Mouse (Mus musculus) limb, embryonic 11.5 days (tissue): ENCODE results near the gene Rbp7. TPM values are rescaled to one million over a fixed set of nuclear protein-coding genes. Genes with fewer than 3 reads are reported as not detected.

Experiments used
- ATAC-seq: fragments of 200-750 bp; cut with Nextera tagmentation; 2 replicates; pipeline ENCODE4 v1.8.0; 2017; ENCODE audit warnings: low read depth; ENCODE audit not compliant: insufficient number of reproducible peaks, low FRiP score, low TSS enrichment
- DNase-seq: peaks from one replicate; pipeline ENCODE4 v3.0.0-alpha.2; 2015; ENCODE audit warnings: low spot score
- H3K27ac ChIP-seq: fragments of 300-500 bp; sonication (generic); replicated peaks from 2 replicates; pipeline ENCODE4 v1.5.1; 2014; ENCODE audit warnings: low read depth, mild to moderate bottlenecking, low read length
- H3K27me3 ChIP-seq: fragments of 300-500 bp; sonication (generic); 2 replicates; pipeline ENCODE4 v1.6.1; 2014; ENCODE audit warnings: mild to moderate bottlenecking, low read length, mixed read lengths; ENCODE audit not compliant: control insufficient read depth, insufficient read depth
- H3K36me3 ChIP-seq: fragments of 300-500 bp; sonication (generic); 2 replicates; pipeline ENCODE4 v1.6.1; 2014; ENCODE audit warnings: mild to moderate bottlenecking, low read length, moderate library complexity, mixed read lengths; ENCODE audit not compliant: control insufficient read depth, insufficient read depth
- H3K4me1 ChIP-seq: fragments of 300-500 bp; sonication (generic); 2 replicates; pipeline ENCODE4 v1.6.1; 2014; ENCODE audit warnings: low read length, mixed read lengths; ENCODE audit not compliant: control insufficient read depth, insufficient read depth
- H3K4me2 ChIP-seq: fragments of 300-500 bp; sonication (generic); 2 replicates; pipeline ENCODE4 v1.6.1; 2014; ENCODE audit warnings: low read depth, mild to moderate bottlenecking, moderate library complexity; ENCODE audit not compliant: severe bottlenecking
- H3K4me3 ChIP-seq: fragments of 300-500 bp; sonication (generic); 2 replicates; pipeline ENCODE4 v1.5.1; 2014; ENCODE audit warnings: low read depth, low read length
- H3K9ac ChIP-seq: fragments of 300-500 bp; sonication (generic); 2 replicates; pipeline ENCODE4 v1.6.1; 2014; ENCODE audit warnings: mild to moderate bottlenecking, low read length
- H3K9me3 ChIP-seq: fragments of 300-500 bp; sonication (generic); 2 replicates; pipeline ENCODE4 v1.6.1; 2016; ENCODE audit warnings: low read length; ENCODE audit not compliant: control insufficient read depth
- WGBS: fragments of 180-500 bp; shearing (Covaris S2); extraction: QIAGEN DNeasy Blood & Tissue Kit; methylation state at CpG from one replicate; pipeline ENCODE4 v1.1.7; 2014; 5-methylcytosine and 5-hydroxymethylcytosine counted together
- polyA plus RNA-seq: library from polyadenylated mRNA; unstranded; fragments of >200 nt; fragmentation: Nextera tagmentation; extraction: Ambion mirVana; gene quantifications from 2 replicates; pipeline ENCODE4 v1.2.1, GENCODE M21; 2014

The Rbp7 gene
- polyA plus RNA-seq, 1 experiment from 2014 or later, result not detected

- Histone ChIP-seq H3K4me3 (no peak overlapping the region), H3K27ac (no peak overlapping the region), H3K27me3 (no peaks in the 10 kb centered on the region), H3K4me1 (no peaks in the 10 kb centered on the region), H3K9me3 (no peaks in the 10 kb centered on the region), H3K9ac (no peak overlapping the region), H3K36me3 (no peaks in the 10 kb centered on the region), H3K4me2 (no peak overlapping the region)
- ATAC-seq (no peak), DNase-seq (no peak)
- WGBS, result 85% methylated on average over 5 of the region's 5 CpGs
Observed at GRCm38 (mm10) chr4:149429592-149429991, 25.2 kb downstream of the Rbp7 start.

DNA sequence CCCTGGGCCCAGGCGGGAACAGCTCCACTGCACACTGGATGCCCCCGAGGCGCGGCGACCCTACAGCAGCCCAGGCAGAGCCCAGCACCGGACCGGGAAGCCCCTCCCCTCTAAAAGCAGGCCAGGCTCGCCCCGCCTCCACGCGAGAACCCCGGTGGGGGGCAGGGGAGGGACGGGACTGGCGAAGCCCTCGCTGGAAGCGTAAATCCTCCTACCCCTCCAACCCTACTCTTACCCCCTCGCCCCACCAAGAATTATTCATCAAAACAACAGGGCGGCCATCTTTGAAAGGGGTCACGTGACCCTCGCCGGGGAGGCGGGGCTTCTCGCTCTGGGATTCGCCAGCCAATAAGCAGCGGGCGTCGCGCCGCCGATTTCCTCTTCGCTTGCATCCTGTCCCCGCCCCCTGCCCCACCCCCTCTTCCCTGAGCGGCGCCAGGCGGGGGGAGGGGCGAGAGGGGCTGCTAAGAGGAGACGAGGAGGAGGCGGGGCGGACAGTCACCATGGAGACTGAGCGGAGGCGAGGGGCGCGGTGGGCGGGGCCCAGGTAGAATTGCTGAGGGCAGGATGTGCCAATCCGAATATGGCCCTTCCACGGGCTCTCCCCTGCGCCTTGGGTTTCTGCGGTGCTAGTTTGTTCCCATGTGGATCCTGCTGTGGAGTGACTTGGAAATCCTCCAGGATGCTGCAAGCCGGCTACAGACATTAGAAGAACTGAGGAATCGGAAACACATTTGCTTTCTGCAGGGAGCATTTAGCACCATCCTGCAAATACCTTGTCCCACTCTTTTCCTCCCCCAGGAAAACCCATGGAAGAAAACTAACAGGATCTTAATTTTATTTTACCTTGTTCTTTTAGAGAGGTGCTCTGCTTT is 28.2 kb downstream of the Rbp7 start, which contains the start of gene Ube4b:
TSS of gene Ube4b (minus strand) at position 425 of the 875 bp plus-strand sequence.
- Histone ChIP-seq H3K9ac (peak within 1 kb of the TSS; percentile 93), H3K27ac (peak within 1 kb of the TSS; percentile 99), H3K9me3 (no peaks in the 10 kb centered on the region), H3K4me1 (no peaks in the 10 kb centered on the region), H3K27me3 (no peaks in the 10 kb centered on the region), H3K36me3 (no peaks in the 10 kb centered on the region), H3K4me2 (peak within 1 kb of the TSS; percentile 63), H3K4me3 (peak within 1 kb of the TSS; percentile 95)
- under 1% methylated on average over 47 of the region's 50 CpGs for WGBS
- DNase-seq, result peak; percentile 100
- peak; percentile 91 for ATAC-seq

DNA sequence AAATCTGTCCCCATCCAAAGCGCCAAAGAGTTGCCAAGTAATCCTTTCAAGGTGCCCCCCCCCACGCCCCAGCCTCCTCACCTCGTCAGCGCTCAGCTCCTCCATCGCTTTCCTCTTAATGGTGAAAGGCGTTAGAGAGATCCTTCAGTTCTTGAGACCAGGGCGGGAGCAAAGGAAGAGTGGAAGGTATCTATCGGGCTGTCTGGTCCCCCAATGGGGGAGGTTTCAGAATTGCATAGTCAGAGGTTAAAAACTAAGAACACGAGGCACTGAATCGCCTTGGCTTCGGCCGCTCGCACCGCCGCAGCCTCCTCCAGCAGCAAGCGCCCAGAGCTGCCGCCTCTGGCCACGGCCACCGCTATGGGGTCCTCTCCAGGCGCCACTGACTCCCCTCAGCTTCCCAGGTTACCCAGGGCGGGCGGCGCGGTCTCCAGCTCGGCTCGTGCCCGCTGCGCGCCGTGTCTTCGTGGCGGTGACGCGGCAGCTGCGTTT is 28.9 kb downstream of the Rbp7 start:
- Histone ChIP-seq H3K27ac (peak overlapping the region; percentile 99), H3K4me2 (peak overlapping the region; percentile 63), H3K27me3 (no peaks in the 10 kb centered on the region), H3K9me3 (no peaks in the 10 kb centered on the region), H3K9ac (peak overlapping the region; percentile 93), H3K4me3 (peak overlapping the region; percentile 95), H3K4me1 (no peaks in the 10 kb centered on the region), H3K36me3 (no peaks in the 10 kb centered on the region)
- ATAC-seq (no peak; the same call in 1 of the 2 replicates), DNase-seq (no peak)
- under 1% methylated on average over 35 of the region's 35 CpGs for WGBS

GRCm38 (mm10) chr4:149424755-149425154 is 30.0 kb downstream of the Rbp7 start:
- H3K9ac ChIP-seq, result no peak overlapping the region; the same call in 1 of the 2 replicates
- no peaks in the 10 kb centered on the region for H3K9me3 ChIP-seq
- H3K4me3 ChIP-seq, result peak overlapping the region; percentile 95
- no peaks in the 10 kb centered on the region for H3K27me3 ChIP-seq
- H3K27ac ChIP-seq, result no peak overlapping the region
- no peak for ATAC-seq
- WGBS, result 2% methylated on average over 9 of the region's 9 CpGs
- no peak for DNase-seq
- peak overlapping the region; percentile 63 for H3K4me2 ChIP-seq
- no peaks in the 10 kb centered on the region for H3K36me3 ChIP-seq
- no peaks in the 10 kb centered on the region for H3K4me1 ChIP-seq

GRCm38 (mm10) chr4:149417854-149418365 is 36.9 kb downstream of the Rbp7 start:
- Histone ChIP-seq H3K9ac (no peak overlapping the region), H3K4me2 (no peak overlapping the region), H3K27me3 (no peaks in the 10 kb centered on the region), H3K4me1 (peaks cover 35% of the 10 kb centered on the region), H3K27ac (no peak overlapping the region), H3K4me3 (no peak overlapping the region), H3K36me3 (no peaks in the 10 kb centered on the region), H3K9me3 (no peaks in the 10 kb centered on the region)
- no peak for ATAC-seq
- 65% methylated on average over 5 of the region's 5 CpGs for WGBS
- DNase-seq, result no peak

- ATAC-seq (no peak), DNase-seq (no peak)
- whole genome bisulfite sequencing, result 71% methylated on average over 2 of the region's 2 CpGs
- Histone ChIP-seq H3K27me3 (no peaks in the 10 kb centered on the region), H3K9ac (no peak overlapping the region), H3K36me3 (no peaks in the 10 kb centered on the region), H3K4me2 (no peak overlapping the region), H3K9me3 (no peaks in the 10 kb centered on the region), H3K4me3 (no peak overlapping the region), H3K27ac (no peak overlapping the region), H3K4me1 (peaks cover 35% of the 10 kb centered on the region)
Observed at GRCm38 (mm10) chr4:149416986-149417385, 37.8 kb downstream of the Rbp7 start.

DNA sequence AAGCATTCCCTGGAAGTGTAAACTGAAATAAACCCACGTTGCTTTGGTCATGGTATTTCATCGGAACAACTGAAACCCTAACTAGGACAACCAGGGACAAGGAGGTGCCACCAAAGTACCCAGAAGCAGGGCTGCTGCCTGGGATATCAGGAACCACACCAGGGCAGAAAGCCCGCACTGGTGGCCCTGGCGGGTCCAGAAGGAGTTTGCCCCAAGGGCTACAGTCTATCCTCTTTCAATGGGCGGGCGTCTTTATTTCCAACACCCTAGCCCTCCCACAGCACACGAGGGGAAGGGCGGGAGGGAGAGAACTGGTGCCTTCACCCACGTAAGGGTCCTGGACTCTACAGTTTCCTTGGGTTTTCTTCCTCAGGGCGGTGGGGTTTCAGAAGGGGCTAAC is 38.4 kb downstream of the Rbp7 start:
- WGBS, result 69% methylated on average over 10 of the region's 10 CpGs
- ATAC-seq, result no peak

DNA sequence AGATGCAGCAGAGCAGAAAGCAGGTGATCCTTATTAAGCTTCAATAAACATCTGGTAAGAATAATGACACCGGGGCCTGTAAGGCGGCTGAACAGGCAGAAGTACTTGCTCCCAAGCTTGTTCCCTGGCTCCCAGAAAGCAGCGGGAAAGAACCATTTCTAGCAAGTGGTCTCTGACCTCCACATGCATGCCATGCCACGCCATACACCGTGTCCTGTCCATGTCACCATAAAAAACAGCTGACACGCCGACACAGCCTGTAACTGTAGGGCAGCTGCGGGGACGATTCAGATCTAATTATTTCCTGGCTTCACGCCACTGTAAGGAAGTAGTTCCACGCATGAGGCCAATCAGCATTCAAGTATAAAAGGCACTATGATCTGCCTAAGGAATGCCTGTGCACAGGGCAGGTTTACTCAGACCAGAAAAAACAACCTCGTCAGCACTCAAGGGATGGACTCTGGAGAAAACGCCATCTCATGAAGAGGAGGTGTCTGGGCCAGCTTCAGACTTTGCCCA is 39.1 kb downstream of the Rbp7 start:
- DNase-seq, result peak; percentile 72
- H3K27me3 ChIP-seq, result no peaks in the 10 kb centered on the region
- H3K4me3 ChIP-seq, result no peak overlapping the region
- no peaks in the 10 kb centered on the region for H3K9me3 ChIP-seq
- H3K27ac ChIP-seq, result peak overlapping the region; percentile 63; the same call in 1 of the 2 replicates
- peaks cover 35% of the 10 kb centered on the region for H3K4me1 ChIP-seq
- H3K9ac ChIP-seq, result no peak overlapping the region
- 0 out of 2 replicates have a peak, but pooled peaks have one; percentile 42 for ATAC-seq
- H3K36me3 ChIP-seq, result no peaks in the 10 kb centered on the region
- 12% methylated on average over 13 of the region's 13 CpGs for WGBS
- peak overlapping the region; percentile 21; the same call in 1 of the 2 replicates for H3K4me2 ChIP-seq

More for the DNA sequence above, 38.4 kb downstream of the Rbp7 start:
- no peak for DNase-seq
- H3K4me1 ChIP-seq, result peaks cover 35% of the 10 kb centered on the region
- H3K27ac ChIP-seq, result 0 out of 2 replicates have a peak overlapping the region, but pooled peaks have one; percentile 63
- no peaks in the 10 kb centered on the region for H3K36me3 ChIP-seq
- H3K9me3 ChIP-seq, result no peaks in the 10 kb centered on the region
- no peak overlapping the region for H3K4me2 ChIP-seq
- H3K9ac ChIP-seq, result no peak overlapping the region
- H3K4me3 ChIP-seq, result no peak overlapping the region
- H3K27me3 ChIP-seq, result no peaks in the 10 kb centered on the region
